In genomic region chr7:80688556-80689220, GRCm38 (mm10) we compare ENCODE assay signal across 8 mouse cellular contexts. TPM values are rescaled to one million over a fixed set of nuclear protein-coding genes. Genes with fewer than 3 reads are reported as not detected.
DNase-seq lines count a peak whose midpoint lies in the region; ATAC-seq lines count a peak whose summit lies in the region.

Crtc3 (minus strand) TSS chr7:80688877.

- WGBS in hindbrain, embryonic 14.5 days: 1% methylated on average over 59 of the region's 83 CpGs

- H3K9me3 ChIP-seq in hindbrain, embryonic 14.5 days (ENCODE audit: control insufficient read depth, low read length): no peaks in the 10 kb centered on the region

- ATAC-seq in hindbrain, embryonic 14.5 days (ENCODE audit: low FRiP score): peak; percentile 81

- peaks cover 23% of the 10 kb centered on the region for H3K4me1 ChIP-seq in hindbrain, embryonic 14.5 days (replicated peaks; ENCODE audit: control insufficient read depth, insufficient read depth, low read length)

- DNase-seq in ZHBTc4 (ENCODE audit: low read depth, low spot score): peak; percentile 68
- peak; percentile 75 to 77 for DNase-seq in cerebellum, postnatal 36 days
- peak; percentile 65 for DNase-seq in gastrocnemius, adult 18-20 months (ENCODE audit: low spot score)
- peak; percentile 70 for DNase-seq in hindbrain, embryonic 14.5 days (ENCODE audit: low spot score)
- peak; percentile 25 to 53 for DNase-seq in left cerebral cortex, adult 18-20 months (ENCODE audit: low spot score in 2 of 2)
- DNase-seq in lung, postnatal 4 days: peak; percentile 76 to 87
- peak; percentile 81 for DNase-seq in retina, postnatal 1 day
- DNase-seq in thymus, postnatal 4 days: peak; percentile 77

- peak within 1 kb of the TSS; percentile 97 for H3K27ac ChIP-seq in hindbrain, embryonic 14.5 days

- peak within 1 kb of the TSS; percentile 84 for H3K4me3 ChIP-seq in hindbrain, embryonic 14.5 days (replicated peaks; ENCODE audit: low read length)

- H3K36me3 ChIP-seq in hindbrain, embryonic 14.5 days (replicated peaks; ENCODE audit: control insufficient read depth, insufficient read depth): no peaks in the 10 kb centered on the region

- no peaks in the 10 kb centered on the region for H3K27me3 ChIP-seq in hindbrain, embryonic 14.5 days (ENCODE audit: control insufficient read depth, insufficient read depth, low read length)

- peak within 1 kb of the TSS; percentile 73 for H3K4me2 ChIP-seq in hindbrain, embryonic 14.5 days (replicated peaks)

- H3K9ac ChIP-seq in hindbrain, embryonic 14.5 days: peak within 1 kb of the TSS; percentile 99

RNA-seq across cellular contexts. Expression of gene Crtc3, which starts in this region (rescaled TPM):
- total RNA-seq in gastrocnemius, adult 18-20 months (2021): 10 to 100 TPM; 12.5 to 13.1 TPM
- polyA plus RNA-seq in hindbrain, embryonic 14.5 days (2014; fragmentation: Nextera tagmentation; extraction: Ambion mirVana): 14.4 and 16.8 TPM in 2 replicates
- 10 to 100 TPM; 14.4 to 14.5 TPM for total RNA-seq in left cerebral cortex, adult 18-20 months (2021)

Comparison
In these comparisons a context has a peak if more than half of its experiments do, and no peak if none do; other contexts are left out.
1. Peak in every context shown above with its lines: DNase-seq, ATAC-seq, H3K4me3 ChIP-seq and H3K27ac ChIP-seq.